Mouse (Mus musculus): ENCODE measurements around the gene Saal1. TPM values are rescaled to one million over a fixed set of nuclear protein-coding genes. Genes with fewer than 3 reads are reported as not detected.
A peak's percentile ranks its signal among the peaks of the same experiment; 100 is the strongest.
"Not testable (repeated sequence)": the region's sequence is repeated elsewhere in the genome, so short reads cannot be mapped to it uniquely, and the experiment has no call there.

The Saal1 gene
- total RNA-seq, 2 experiments from 2014 or later, result 10.1 to 10.2 TPM

DNA sequence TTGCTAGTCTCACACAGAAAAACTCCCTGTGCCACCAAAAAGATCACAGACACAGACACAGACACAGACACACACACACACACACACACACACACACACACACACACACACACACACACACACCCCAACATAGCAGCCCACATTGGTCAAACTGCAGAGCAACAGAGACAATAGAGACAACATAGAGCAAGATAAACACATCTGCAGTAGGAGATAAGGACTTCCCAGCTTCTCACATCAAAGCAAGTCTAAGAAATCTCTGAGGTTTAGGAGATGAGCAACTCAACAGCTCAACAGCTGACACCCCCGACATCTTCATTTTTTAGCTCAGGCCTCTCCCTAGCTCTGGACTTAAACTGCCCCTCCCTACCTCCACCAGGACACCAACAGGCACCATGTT is 13.7 kb downstream of the Saal1 start:
- no peak for DNase-seq

DNA sequence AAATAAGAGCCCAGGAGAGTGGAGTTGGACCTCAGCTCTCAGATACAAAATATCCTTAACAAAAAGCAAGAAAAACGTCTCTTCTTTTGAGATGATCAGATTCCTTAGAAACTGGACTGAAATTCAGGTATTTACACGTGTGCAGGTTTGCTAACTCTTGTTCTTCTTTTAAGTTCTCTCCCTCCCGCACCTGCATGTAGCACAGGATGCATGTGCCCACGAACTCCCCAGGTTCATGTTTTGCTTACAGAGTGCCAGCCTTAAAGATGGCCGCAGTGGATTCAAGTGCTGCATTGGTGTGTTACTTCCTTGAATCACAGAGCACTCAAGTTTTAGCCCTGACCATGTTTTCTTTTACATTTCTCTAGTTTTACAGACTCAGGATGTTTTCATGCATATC is 23.7 kb downstream of the Saal1 start:
- no peak for DNase-seq

DNA sequence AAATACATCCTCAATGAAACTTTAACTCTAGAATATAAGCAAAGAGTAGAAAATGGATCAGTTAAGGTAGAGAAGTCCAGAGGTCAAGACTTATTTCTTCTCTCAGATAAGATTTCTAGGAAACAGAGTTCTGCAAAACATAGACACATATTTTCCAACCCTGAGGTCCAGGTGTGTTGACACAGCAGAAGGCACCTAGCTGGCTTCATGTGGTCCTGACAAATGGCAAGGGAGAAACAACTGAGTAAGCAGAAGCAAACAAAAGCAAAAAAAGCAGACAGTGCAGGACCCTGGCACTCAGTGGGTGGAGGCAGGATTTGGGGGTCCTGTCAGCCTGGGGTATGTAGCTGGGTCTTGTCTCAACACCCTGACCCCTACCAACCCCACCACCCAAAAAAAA is 29.7 kb downstream of the Saal1 start:
- no peak for DNase-seq

DNA sequence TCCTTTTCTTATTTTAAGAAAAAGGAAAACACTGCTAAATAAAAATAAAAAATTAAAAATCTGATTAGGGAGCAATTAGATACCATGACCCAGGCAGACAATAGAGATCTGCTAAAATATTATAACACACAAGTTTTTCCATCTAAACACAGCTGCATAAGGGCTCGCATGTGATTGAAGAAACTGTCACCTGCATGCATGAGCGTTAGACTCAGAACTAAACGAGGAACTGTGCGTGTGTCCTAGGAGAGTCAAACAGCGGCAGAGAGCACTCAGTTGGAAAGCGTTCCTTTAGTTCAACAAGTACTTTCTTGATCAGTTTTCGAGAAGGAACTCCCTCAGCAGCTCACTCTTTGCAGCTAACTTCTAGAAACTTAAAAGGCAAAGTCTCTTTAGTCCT is 31.4 kb downstream of the Saal1 start:
- DNase-seq, result not testable (repeated sequence)

DNA sequence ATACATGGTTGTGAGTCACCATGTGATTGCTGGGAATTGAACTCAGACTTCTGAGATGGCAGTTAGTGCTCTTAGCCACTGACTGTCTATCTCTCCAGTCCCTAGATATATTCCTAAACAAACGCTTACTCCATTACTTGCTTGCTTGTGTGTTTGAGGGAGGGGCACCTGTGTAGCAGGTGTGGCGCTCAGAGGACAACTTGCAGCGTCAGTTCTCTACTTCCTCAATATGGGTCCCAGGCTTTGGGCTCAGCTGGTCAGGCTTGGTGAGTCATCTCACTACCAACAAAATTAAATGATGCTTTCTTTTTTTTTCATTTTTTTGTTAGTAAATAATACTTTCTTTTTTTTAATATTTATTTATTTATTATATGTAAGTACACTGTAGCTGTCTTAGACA is 32.1 kb downstream of the Saal1 start:
- DNase-seq, result no peak

DNA sequence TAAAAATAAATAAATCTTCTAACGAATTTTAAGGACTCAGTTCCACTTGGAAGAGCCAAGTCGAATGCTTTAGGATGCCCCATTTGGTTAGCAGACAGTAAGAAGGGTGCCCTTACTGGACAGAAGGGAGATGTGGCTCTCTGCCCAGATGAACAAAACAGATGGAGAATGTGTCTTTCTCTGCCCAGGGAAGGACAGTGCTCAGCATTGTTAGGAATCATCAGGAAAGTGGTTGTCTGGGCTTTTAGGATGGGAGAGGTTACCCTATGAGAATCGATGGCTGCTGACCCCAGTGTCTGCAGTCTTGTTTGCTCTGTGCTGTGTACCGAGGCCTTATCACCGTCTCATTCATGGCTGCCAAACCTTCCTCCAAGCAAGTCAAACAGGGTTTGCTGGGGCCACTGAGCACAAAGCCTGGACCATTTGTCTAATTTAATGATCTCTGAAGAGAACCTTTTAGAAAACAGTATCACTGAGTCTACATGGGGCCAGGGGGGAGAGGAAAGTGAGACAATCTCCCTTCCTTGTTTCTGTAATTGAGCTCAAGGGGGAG is 33.6 kb downstream of the Saal1 start:
- no peak for DNase-seq

DNA sequence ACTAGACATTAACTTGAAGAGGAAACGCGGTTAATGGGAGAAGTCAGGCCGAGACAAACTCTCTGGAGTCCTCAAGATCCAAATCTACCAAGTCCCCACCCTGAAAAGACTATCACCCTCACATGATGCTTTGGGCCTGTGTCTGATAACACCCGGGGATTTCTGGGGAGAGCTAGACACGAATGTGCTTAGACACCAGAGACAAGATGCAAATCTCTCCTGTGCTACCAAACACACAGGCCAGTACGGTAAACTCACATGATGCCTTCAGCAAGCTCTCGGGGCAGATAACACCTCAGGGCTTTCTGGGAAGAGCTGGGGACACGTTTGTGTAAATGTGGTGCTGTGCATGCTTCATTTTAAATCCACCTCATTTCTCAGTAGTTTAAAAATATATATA is 34.6 kb downstream of the Saal1 start:
- no peak for DNase-seq

DNA sequence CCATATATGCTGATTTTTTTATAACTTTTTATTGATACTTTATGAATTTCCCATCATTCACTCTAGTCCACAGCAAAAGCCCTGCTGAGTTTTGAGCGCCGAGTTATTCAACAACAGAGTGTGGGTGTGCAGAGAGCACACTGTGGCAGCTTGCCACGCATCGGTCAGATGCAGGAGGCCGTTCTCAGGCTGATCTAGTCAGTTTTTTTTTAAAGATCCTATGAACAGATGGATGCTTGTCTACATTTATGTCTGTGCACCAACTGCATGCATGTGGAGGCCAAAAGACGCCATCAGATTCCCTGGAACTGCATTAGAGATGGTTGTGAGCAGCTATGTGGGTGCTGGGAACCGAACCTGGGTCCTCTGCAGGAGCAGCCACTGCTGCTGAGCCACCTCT is 35.4 kb downstream of the Saal1 start:
- DNase-seq, result no peak

DNA sequence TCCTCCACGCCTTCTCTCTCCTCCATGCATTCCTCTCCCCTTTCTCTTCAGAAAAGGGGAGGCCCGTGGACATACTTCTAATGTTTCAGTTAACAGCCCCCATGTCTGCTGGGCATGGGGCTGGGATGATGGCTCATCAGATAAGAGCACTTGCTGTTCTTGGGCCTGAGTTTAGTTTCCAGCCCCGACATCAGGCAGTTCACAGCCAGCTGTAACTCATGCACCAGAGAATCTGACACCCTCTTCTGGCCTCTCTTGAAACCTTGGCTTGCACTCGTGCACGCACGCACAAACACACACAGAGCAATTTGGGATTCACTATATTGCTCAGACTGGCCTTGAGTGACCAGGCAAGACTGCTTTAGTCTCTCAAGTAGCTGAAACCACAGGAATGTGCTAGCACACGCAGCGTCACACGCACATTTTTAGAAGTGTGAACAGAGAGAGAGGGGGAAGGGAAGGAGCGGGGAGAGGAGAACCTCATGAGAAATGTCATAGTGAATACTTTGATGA is 38.3 kb downstream of the Saal1 start, which contains the start of gene Tph1:
Gene Tph1 (minus strand): TSS at position 378 of the 513 bp plus-strand sequence.
- DNase-seq, result no peak

DNA sequence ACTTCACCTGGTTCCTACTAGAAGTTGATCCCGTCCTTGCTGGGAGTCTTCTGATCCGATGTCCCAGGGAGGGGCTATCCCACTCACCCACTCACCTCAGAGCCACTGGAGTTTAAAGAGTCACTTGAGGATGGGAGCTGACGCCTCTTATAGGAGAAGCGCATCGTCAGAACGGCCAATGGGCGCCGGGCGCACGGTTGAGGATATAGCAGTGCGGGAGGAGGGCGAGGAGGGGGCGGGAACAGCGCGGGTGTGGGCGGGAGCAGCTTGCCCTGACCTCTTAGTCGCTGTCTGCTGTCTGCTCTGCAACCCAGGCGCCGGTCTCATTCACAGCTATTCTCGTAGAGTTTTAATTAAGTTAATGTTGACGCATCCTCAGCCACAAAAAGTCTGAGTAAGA is 43.2 kb downstream of the Saal1 start:
- DNase-seq, result peak; percentile 17

DNA sequence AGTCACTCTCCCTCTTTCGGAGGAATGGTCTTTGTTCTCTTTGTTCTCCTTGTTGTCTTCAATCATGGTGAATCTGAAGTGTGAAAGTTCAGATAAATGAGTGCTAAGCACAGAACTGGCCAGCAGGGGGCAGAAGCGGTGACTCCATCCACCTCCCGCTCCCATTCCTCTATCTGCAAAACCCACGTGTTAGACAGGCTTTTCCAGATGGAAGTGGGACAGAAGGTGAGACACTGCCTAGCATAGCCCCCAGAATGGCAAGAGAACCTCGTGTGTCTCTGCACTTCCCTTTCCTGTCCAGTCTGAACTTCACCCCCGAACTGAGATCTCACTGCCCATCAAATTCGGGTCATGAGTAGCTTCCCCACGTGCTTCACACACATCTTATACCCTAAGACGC is 45.2 kb downstream of the Saal1 start:
- peak; percentile 53 for DNase-seq

DNA sequence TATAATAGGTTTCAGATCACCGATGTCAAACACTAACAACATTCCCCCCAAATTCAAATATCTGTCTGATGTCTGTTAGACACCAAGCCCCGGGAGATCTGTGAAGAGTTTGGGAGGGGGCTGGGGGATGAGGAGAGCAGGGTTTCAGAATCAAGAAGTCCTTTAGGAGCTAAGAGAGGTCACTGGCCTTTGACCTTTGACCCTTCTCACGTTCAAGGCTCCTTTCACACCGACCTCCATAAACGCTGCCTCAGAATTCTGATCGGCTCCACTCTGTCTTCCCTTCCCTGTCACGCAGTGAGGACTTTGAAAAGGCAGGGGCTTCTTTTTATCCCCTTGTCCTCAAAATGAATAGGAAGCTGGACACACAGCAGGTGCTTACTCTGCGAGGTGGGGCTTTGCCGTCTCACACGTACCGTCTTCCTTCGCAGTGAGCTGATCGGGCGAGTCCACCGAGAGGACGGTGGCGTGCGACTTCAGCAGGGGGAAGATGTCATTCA is 48.8 kb downstream of the Saal1 start:
- DNase-seq, result no peak

DNA sequence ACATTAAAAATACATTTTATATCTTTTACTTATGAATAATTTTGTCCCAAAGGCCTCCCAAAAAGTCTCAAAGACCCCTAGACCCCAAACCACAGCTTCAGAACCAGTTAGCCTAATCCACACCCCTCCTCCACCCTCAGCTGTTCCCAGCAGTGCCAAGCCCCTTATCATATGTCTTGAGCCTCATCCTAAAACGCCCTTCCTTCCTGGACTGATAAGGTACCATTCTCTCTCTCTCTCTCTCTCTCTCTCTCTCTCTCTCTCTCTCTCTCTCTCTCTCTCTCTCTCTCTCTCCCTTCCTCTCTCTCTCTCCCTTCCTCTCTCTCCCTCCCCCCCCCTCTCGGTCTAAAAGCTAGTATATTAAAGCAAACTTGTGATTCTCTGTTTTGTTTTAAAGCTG is 58.2 kb downstream of the Saal1 start:
- no peak for DNase-seq

DNA sequence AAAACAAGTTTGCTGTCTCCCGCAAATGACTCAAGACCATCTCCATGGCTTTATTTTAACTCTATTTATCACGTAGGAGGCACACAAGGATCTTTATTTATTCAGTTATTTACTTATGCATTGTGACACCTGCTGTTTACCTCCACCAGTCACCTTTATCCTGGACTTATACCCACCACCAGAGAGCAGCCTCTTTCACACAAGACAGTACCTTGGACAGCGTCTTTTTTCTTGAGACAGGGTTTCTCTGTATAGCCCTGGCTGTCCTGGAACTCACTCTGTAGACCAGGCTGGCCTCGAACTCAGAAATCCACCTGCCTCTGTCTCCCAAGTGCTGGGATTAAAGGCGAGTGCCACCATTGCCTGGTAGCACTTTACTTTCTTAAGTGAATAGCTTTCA is 60.2 kb downstream of the Saal1 start:
- DNase-seq, result not testable (repeated sequence)

DNA sequence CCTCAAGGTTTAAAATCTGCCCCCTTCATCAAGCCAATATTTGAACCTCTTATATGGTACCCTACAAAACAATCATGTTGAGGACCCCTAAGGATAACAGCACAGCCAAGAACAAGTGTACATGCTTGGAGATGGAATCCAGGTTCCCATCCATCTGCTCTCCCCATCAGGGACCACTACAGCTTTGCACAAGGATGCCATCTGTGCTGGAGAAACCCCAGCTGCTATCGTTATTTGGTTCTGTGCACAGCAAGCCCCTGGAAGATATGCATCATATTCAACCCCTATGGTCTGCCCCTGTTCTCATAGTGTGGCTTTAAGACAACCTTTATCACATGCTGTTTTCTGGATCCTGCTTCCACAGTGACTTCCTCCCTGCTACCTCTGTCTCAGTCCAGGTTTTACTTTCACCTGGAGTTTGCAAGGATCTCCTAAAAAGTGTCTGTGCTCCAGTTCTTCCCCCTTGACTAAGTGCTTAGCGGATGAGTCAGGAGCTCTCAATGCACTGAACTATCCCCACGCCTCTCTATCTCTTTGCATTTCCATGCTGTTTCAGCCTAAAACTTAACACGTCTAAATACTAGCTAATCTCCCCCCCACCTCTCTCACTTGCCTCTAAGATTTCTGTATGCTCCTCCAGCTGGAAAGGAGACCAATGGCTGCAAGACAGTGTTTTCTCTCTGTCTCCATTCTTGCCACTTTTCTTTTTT is 61.9 kb downstream of the Saal1 start:
- DNase-seq, result no peak

DNA sequence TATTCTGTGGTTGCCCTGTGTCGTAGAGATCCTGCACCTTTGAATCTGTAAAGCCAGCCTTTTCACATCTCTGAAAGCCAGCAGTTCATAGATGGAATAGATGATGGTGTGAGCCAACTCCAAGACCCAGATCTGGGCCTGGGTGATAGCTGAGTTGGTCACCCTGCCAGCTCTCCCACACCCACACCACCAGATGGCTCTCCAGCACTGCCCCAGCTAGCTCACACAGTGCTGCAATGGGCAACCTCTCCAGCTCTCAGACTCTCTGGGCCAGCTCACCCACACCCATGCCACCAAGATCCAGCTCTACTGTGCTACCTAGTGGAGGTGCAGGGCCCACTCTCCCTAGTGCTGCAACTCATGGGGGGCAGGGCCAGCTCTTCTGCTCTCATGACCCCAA is 67.3 kb downstream of the Saal1 start:
- DNase-seq, result peak; percentile 7

DNA sequence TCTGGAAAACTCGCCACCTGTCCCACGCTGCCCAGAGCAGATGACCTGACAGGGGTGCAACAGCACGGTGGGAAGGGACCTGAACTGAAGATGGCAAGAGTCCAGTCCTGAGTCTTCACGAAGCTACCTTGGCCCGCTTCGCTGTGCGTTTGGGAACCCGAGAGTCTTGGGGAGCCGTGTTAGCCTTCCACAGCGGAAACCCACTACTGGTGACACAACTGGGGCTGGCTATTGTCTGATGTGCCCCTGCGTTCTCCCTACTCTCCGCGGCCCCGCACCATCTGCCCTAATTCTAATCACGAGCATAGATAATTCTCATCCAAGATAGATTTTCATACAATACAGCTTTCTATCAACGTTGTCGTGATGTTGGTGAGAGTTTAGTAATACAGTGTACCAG is 70.4 kb downstream of the Saal1 start:
- DNase-seq, result no peak

DNA sequence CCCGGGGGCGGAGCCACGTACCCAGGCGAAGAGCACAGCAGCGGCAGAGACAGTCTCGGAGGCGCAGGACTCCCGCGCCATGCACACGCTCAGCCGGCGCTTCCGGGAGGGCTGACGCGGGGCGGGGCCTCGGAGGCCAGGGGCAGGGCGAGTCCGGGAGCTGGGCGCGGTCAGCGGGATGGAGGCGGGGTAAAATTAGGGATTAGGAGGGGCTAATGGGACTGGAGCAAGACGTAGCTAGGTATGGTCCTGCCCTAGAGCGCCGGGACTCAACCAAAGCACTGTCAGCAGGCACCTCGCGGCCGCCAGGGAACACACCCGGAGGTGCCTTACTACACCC is 70.8 kb downstream of the Saal1 start, which contains the start of gene Sergef:
Gene Sergef (minus strand): TSS at position 116 of the 340 bp plus-strand sequence.
- peak; percentile 94 for DNase-seq

DNA sequence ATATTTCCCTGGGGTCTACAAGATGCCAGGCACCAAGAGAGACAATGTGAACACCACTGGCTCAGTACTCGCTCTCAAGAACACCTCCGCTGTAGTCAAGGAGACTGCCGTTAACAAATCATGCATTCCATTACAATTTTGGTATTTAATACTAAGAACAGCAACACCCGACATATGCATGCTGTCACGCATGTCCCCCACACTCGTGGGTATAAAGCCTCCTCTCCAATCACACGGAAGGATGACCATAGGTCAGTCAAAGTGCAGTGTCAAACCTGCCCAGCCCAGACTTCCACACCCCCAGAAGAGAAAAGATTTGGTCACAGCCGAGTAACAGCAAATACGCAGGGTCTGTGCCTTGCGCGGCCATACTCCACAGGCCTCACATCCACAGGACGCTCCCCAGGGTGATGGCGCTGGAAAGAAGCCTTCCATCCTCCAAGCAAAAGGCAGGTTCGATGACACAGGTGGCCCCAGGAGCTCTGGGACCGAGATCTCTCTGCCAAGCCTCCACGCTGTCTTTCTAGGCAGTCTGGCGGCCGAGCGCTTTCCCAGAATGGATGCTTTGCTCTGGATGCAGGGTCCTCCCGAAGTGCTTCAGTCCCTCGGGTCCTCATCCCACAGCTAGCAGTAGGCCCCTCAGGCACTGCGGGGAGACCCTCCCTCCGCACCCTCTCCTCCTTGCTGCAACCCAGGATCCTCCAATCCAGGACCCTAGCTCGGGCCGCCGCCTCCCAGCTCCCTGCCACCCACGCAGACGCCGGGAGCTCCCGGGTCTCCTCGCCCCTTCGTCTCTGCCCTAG is 71.4 kb downstream of the Saal1 start:
- DNase-seq, result no peak

All from adrenal gland, postnatal 10 days (tissue).